Mouse (Mus musculus): ENCODE measurements around the gene Kcna4.

- TF ChIP-seq CTCF (IDR thresholded peaks at IDR 0.05; ENCODE audit: extremely low read depth, insufficient read length, insufficient replicate concordance, low read depth, low read length) (no peak), POLR2A (IDR thresholded peaks at IDR 0.05; ENCODE audit: low read depth, low read length) (no peak)
Measured at GRCm38 (mm10) chr2:107270050-107270449, 20.4 kb upstream of the Kcna4 start.

Data from small intestine, adult 2 months (tissue).